Mouse (Mus musculus): ENCODE data around the gene Gm8011.
"Not testable (repeated sequence)": the region's sequence is repeated elsewhere in the genome, so short reads cannot be mapped to it uniquely, and the experiment has no call there.

The Gm8011 gene

GRCm38 (mm10) chr14:42463581-42463980 lies at the start of gene Gm8011:
Gene Gm8011, plus strand, starts transcription at chr14:42463881.
- not testable (repeated sequence) for DNase-seq (ENCODE audit: low read depth, low spot score)

- not testable (repeated sequence) for DNase-seq (ENCODE audit: low read depth, low spot score)
Observed at GRCm38 (mm10) chr14:42439573-42439972, 24.1 kb upstream of the Gm8011 start, which contains the start of gene Gm8005. Gene Gm8005, minus strand, starts transcription at chr14:42439673.

- not testable (repeated sequence) for DNase-seq (ENCODE audit: low read depth, low spot score)
Observed at GRCm38 (mm10) chr14:42502249-42502648, 38.6 kb downstream of the Gm8011 start, which contains the start of gene Gm8020. Gene Gm8020, minus strand, starts transcription at chr14:42502349.

All from ES-CJ7 (cell line).